Mouse (Mus musculus) limb, embryonic 14.5 days (tissue): Measurements from ENCODE around the gene Cd2. TPM values are rescaled to one million over a fixed set of nuclear protein-coding genes. Genes with fewer than 3 reads are reported as not detected.

Source experiments
- ATAC-seq: fragments of 200-750 bp; cut with Nextera tagmentation; 2 replicates; pipeline ENCODE4 v1.8.0; 2017; ENCODE audit warnings: low read depth, moderate number of reproducible peaks, moderate TSS enrichment; ENCODE audit not compliant: low FRiP score
- DNase-seq: peaks from one replicate; pipeline ENCODE4 v3.0.0-alpha.2; 2015; ENCODE audit warnings: low spot score
- H3K27ac ChIP-seq: fragments of 300-500 bp; sonication (generic); replicated peaks from 2 replicates; pipeline ENCODE4 v1.5.1; 2014; ENCODE audit warnings: low read depth, mild to moderate bottlenecking, low read length, moderate library complexity, mixed read lengths
- H3K27me3 ChIP-seq: fragments of 300-500 bp; sonication (generic); 2 replicates; pipeline ENCODE4 v1.6.1; 2014; ENCODE audit warnings: low read length, mixed read lengths; ENCODE audit not compliant: control insufficient read depth, insufficient read depth
- H3K36me3 ChIP-seq: fragments of 300-500 bp; sonication (generic); 2 replicates; pipeline ENCODE4 v1.6.1; 2014; ENCODE audit warnings: mild to moderate bottlenecking, low read length, moderate library complexity, mixed read lengths; ENCODE audit not compliant: control insufficient read depth, insufficient read depth
- H3K4me1 ChIP-seq: fragments of 300-500 bp; sonication (generic); 2 replicates; pipeline ENCODE4 v1.6.1; 2014; ENCODE audit warnings: antibody characterized with exemption, low read length, mixed read lengths; ENCODE audit not compliant: control insufficient read depth, insufficient read depth
- H3K4me2 ChIP-seq: fragments of 300-500 bp; sonication (generic); replicated peaks from 2 replicates; pipeline ENCODE4 v1.6.1; 2014; ENCODE audit warnings: low read depth, mild to moderate bottlenecking, low read length, moderate library complexity; ENCODE audit not compliant: severe bottlenecking
- H3K4me3 ChIP-seq: fragments of 300-500 bp; sonication (generic); replicated peaks from 2 replicates; pipeline ENCODE4 v1.5.1; 2014; ENCODE audit warnings: low read length
- H3K9ac ChIP-seq: fragments of 300-500 bp; sonication (generic); 2 replicates; pipeline ENCODE4 v1.6.1; 2014; ENCODE audit warnings: mild to moderate bottlenecking, low read depth, low read length, moderate library complexity; ENCODE audit not compliant: severe bottlenecking
- H3K9me3 ChIP-seq: fragments of 300-500 bp; sonication (generic); 2 replicates; pipeline ENCODE4 v1.6.1; 2016; ENCODE audit warnings: low read length; ENCODE audit not compliant: control insufficient read depth
- POLR2A ChIP-seq: fragments of 200-500 bp; IDR thresholded peaks from 2 replicates; pipeline ENCODE4 v1.8.0; 2012; ENCODE audit warnings: inconsistent platforms, mild to moderate bottlenecking, moderate library complexity, borderline replicate concordance; ENCODE audit not compliant: insufficient read depth, insufficient read length; ENCODE audit errors: extremely low read depth
- WGBS: fragments of 180-500 bp; shearing (Covaris S2); extraction: QIAGEN DNeasy Blood & Tissue Kit; methylation state at CpG from one replicate; pipeline ENCODE4 v1.1.7; 2014; 5-methylcytosine and 5-hydroxymethylcytosine counted together
- polyA plus RNA-seq, 2 experiments: library from polyadenylated mRNA; depleted of rRNA in 1 of 2; stranded (reverse) in 1 of 2; unstranded in 1 of 2; fragments of >200 nt; fragmentation: Nextera tagmentation in 1 of 2; extraction: Ambion mirVana in 1 of 2; gene quantifications; 2 replicates each; pipeline versions ENCODE4 v1.2.1 to v1.2.3; 2012 to 2014

Gene Cd2
- polyA plus RNA-seq, 2 experiments = not detected

DNA sequence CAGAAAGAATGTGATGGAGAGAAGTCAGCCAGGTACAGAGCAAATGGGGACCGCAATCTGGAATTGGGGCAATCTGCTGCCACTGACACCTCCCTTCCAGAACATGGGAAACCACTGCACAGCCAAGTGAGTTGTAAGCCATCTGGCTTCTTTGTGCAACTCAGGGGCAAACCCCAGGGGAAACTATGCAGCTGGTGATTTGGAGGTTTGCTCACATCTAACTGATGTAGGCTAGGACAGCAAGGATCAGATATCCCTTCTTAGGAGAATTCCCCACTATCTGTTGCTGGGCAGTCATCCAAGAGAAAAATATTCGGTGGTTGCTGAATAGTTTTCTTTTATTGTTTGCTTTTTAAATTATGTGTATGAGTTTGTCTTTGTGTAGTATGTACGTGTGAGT, 21.9 kb upstream of the Cd2 start:
- ATAC-seq (0 out of 2 replicates have a peak, but pooled peaks have one; percentile 47), DNase-seq (peak; percentile 51)
- Histone ChIP-seq H3K4me3 (no peak overlapping the region), H3K27me3 (no peaks in the 10 kb centered on the region), H3K9ac (no peak overlapping the region), H3K27ac (no peak overlapping the region), H3K4me1 (peaks cover 3% of the 10 kb centered on the region; the same call in 1 of the 2 replicates), H3K36me3 (no peaks in the 10 kb centered on the region), H3K9me3 (no peaks in the 10 kb centered on the region), H3K4me2 (no peak overlapping the region)
- 64% methylated on average over 3 of the region's 3 CpGs for WGBS
- no peak for TF ChIP-seq POLR2A

- Histone ChIP-seq H3K27me3 (no peaks in the 10 kb centered on the region), H3K4me1 (peaks cover 4% of the 10 kb centered on the region), H3K36me3 (no peaks in the 10 kb centered on the region), H3K27ac (no peak overlapping the region), H3K9me3 (no peaks in the 10 kb centered on the region), H3K4me2 (no peak overlapping the region), H3K9ac (no peak overlapping the region), H3K4me3 (no peak overlapping the region)
- DNase-seq = no peak
- TF ChIP-seq POLR2A = no peak
- ATAC-seq = no peak
- 78% methylated on average over 9 of the region's 9 CpGs for WGBS
Measured at GRCm38 (mm10) chr3:101306090-101306489, 18.4 kb upstream of the Cd2 start.

DNA sequence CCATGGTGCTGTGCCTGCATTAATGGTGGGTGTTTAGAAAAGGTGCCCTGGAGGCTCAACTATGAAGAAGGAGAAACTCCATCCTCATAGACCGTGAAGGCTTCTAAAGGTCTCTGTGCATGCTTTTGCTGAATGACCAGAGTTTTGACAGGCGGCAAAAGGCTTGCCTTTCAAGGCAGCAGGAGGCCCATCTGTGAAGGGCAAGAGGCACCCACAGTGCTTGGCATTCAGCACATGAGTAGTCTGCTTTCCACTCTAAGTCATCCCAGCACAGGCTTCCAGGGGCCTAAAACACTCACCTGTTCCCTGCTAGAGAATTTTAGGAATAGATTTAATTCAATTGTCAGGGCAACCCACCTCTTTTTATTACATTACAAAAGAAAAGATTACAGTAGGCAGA, 17.3 kb upstream of the Cd2 start:
- no peak for ATAC-seq
- Histone ChIP-seq H3K4me2 (no peak overlapping the region), H3K27me3 (no peaks in the 10 kb centered on the region), H3K4me1 (peaks cover 12% of the 10 kb centered on the region), H3K4me3 (no peak overlapping the region), H3K27ac (no peak overlapping the region), H3K9ac (no peak overlapping the region), H3K9me3 (no peaks in the 10 kb centered on the region), H3K36me3 (no peaks in the 10 kb centered on the region)
- TF ChIP-seq POLR2A = no peak
- DNase-seq = no peak
- 91% methylated on average over 2 of the region's 2 CpGs for WGBS

DNA sequence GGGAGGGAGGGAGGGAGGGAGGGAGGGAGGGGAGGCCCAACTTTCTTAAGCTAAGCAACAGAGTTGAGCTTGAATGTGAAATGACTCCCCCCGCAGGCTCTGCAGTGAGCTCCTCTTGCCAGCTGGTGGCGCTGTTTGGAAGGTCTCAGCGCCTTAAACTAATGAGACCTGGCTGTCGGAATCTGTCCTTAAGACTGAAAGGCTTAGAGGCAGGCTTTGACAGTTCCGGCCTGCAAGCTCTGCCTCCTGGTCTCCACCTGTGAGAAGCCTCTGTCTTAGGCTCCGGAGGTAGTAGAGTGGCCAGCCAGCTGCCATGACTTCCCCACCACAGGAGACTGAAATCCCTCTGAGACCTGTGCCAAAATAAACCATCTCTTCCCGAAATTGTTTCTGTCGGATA, 16.4 kb upstream of the Cd2 start:
- DNase-seq (peak; percentile 67), ATAC-seq (peak; percentile 41; the same call in 1 of the 2 replicates)
- no peaks in the 10 kb centered on the region for H3K36me3 ChIP-seq
- H3K9ac ChIP-seq = no peak overlapping the region
- H3K4me2 ChIP-seq = no peak overlapping the region
- TF ChIP-seq POLR2A = no peak
- no peak overlapping the region for H3K4me3 ChIP-seq
- WGBS = 18% methylated on average over 8 of the region's 8 CpGs
- H3K9me3 ChIP-seq = no peaks in the 10 kb centered on the region
- no peak overlapping the region for H3K27ac ChIP-seq
- no peaks in the 10 kb centered on the region for H3K27me3 ChIP-seq
- H3K4me1 ChIP-seq = peaks cover 16% of the 10 kb centered on the region

DNA sequence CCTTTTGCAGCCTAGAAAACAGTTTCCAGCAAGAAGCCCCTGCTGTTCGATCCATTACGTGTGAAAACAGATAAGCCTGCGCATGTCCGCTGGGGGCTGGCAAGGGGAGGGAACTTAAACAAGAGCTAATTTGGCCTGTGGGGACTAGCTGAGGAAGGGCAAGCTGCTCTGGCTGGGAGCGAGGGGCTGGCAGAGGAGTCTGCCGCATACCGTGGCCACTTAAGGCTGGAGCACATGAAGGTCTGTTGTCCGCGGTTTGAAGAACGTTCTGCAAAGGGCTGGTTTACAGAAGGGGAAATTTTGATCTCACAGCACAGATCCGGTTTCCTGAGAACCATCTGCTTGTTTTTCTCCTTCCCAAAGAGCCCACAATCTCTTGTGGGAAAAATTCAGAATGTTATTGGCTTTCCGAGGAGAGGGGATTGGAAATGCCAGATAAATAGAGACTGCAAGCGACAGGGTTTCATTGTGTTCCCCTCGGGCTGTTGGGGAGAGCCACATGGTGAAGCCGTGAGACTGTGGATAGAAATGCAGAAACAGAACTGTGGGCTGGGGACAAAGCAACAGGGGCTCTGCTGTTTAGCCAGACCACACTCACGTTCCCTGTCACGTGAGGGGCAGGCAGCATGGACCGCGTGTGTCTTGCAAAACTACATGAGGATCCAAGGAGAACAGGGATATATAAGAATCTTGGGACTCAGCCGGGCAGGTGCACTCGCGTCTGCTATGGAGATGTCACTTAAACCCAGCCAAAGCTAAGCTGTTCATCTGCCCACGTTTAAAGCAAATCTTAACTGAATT, 12.7 kb upstream of the Cd2 start:
- ATAC-seq (peak; percentile 69), DNase-seq (no peak)
- Histone ChIP-seq H3K4me3 (peak overlapping the region; percentile 13; the same call in 1 of the 2 replicates), H3K9me3 (no peaks in the 10 kb centered on the region), H3K4me2 (peak overlapping the region; percentile 49), H3K27ac (0 out of 2 replicates have a peak overlapping the region, but pooled peaks have one; percentile 26), H3K36me3 (no peaks in the 10 kb centered on the region), H3K9ac (peak overlapping the region; percentile 46), H3K27me3 (no peaks in the 10 kb centered on the region), H3K4me1 (peaks cover 16% of the 10 kb centered on the region)
- TF ChIP-seq POLR2A = no peak
- 18% methylated on average over 23 of the region's 23 CpGs for WGBS
